Mouse (Mus musculus): ENCODE measurements around the gene Hoxa13.

The Hoxa13 gene

DNA sequence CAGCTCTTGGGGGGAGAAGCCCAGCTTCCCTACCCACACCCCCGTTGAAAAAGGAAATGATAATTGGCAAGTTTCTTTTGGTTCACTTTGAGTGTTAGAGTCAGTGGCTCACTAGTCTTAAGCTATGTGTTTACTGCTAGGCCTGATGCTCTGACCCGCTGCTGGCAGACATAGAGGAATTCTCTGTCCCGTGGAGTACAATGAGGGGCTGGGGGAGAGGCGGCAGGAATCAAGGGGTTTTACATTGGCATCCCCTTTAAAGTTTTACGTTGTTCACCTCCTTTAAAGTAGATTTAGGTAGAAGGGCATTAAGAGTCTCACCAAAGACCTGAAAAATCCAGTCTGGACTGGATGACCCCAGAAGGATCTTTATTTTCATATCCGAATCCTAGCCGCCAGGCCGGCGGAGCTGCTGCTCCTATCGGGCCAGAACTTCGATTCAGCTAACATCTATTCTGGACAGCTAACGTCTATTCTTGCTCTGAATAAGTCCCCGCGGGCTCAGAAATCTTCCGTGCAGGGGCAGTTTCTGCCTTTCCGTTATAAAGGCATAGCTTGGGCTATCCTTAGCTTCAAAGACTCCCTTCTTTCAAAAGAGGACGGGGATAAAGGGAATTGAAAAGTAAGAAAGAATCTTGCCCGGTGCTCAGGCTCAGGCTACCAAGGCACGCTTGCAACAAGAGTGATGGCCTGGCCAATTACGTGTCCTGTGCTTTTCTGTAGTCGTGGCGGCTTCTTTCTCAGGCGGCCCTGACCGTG is 8.5 kb downstream of the Hoxa13 start:
- peak in 1 of 2 experiments; percentile 56 for DNase-seq (ENCODE audit: low spot score in 2 of 2)

- DNase-seq (ENCODE audit: low spot score in 2 of 2), result peak in 1 of 2 experiments; percentile 46
These were observed 9.4 kb downstream of the Hoxa13 start for GRCm38 (mm10) chr6:52251177-52251879.

DNA sequence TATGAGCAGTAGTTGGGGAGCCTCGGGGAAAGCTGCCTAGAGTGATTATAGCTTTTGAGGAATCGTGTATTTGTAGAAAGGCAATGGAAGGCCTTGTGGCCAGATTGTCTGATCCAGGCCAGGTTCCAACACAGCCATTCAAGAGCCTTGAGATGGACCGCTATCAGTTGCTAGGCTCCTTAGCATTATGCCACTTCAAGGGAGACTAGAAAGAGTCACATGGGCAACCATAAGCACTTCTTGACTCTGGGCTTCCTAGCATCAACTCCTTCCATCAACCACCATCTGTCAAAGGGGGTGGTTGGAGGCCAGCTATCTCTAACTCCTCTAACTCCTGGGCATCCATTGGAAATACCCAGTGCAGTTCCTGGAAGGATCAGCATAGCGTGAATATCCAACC is 10.9 kb downstream of the Hoxa13 start:
- peak in 1 of 2 experiments; percentile 40 for DNase-seq (ENCODE audit: low spot score in 2 of 2)

GRCm38 (mm10) chr6:52249415-52249738 is 11.3 kb downstream of the Hoxa13 start:
- DNase-seq (ENCODE audit: low spot score in 2 of 2), result no peak

DNA sequence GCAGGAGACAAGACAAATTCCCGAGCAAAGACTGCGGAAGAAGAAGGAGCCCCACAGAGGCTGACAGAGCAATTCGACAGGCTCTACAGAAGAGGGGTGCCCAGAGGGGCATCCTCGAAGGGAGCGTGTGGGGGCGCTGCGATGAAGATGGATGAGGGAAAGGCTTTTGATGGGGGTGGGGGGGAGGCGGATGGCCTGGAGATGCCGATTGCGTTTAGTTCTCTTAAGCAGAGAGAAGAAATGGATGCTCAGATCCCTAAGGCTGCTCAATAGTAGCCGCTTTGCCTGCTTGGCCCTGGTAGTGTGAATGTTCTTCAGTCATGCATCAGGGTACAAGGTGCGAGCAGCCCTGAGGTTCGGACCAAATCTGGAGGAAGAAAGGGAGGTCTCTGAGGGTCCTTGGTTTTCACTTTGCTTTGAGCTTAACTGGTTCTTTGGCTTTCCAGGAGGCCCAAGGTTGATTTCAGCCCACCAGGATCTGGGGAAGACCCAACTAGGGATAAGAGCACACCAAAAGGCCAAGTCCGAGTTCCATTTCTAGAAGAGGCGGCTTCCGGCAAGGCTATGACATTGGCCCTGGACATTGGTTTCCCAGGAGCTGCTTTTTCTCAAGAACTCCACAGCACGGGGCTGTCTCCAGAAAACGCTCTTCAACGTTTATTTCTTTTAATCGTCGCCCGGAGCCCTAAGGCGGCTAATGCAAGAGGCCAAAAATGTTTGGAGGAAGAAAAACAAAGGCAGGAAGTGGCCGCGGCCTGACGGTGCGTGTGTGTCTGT is 11.9 kb downstream of the Hoxa13 start:
- DNase-seq (ENCODE audit: low spot score in 2 of 2), result peak in 1 of 2 experiments; percentile 59

GRCm38 (mm10) chr6:52247766-52248637 is 12.7 kb downstream of the Hoxa13 start:
- peak in 1 of 2 experiments; percentile 57 for DNase-seq (ENCODE audit: low spot score in 2 of 2)

- DNase-seq (ENCODE audit: low spot score in 2 of 2), result no peak
These were observed 13.8 kb downstream of the Hoxa13 start for GRCm38 (mm10) chr6:52246916-52247315.

GRCm38 (mm10) chr6:52246403-52246803 is 14.3 kb downstream of the Hoxa13 start:
- peak in 1 of 2 experiments; percentile 61 for DNase-seq (ENCODE audit: low spot score in 2 of 2)

DNA sequence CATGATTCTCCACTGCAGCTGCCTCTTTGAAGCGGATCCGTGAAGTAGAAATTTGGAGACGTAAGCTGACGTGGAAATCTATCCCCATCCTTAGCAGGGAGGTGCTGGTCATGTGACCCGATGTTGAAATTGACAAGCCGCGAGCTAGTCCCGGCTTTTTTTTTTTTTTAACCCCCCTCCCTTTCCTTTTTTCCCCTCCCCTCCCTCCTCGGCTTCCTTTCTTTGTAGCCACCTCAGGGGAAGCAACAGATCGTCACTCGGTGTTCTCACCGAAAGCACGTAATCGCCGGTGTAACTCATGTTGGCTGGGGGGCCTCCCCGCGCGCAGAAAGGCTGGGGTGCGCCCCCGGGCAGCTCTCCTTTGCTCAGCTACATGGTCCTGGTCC is 14.9 kb downstream of the Hoxa13 start, which contains the start of gene Hoxa11:
Gene Hoxa11, minus strand, starts transcription at position 54 of the 386 bp plus-strand sequence.
- DNase-seq (ENCODE audit: low spot score in 2 of 2), result peak in 1 of 2 experiments; percentile 63

DNA sequence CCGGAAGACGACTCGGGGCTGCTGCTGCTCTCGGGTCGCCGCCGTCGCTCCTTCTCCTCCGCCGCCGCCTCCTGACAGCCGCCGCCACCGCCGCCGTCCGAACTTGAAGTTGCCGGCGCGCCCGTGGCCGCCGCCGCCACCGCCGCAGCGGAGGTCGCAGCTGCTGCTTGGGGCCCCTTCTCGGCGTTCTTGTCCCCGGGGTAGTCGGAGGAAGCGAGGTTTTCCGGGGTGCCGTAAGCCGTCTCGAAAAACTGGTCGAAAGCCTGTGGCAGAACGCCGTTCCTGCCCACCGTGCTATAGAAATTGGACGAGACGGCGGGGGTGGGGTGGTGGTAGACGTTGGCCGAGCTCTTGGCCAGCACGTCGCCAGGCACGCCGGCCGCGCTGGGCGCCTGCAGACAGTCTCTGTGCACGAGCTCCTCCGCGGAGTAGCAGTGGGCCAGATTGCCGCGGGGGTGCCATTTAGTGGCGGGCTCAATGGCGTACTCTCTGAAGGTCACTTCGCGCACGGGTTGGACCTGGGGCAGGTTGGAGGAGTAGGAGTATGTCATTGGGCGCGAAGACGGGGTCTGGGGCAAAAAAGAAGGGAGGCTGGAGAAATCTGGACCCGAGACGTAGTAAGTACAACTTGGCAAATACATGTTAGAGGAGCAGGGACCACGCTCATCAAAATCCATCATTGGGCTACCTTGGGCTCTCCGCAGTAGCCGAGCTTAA is 15.5 kb downstream of the Hoxa13 start:
- peak in 1 of 2 experiments; percentile 60 for DNase-seq (ENCODE audit: low spot score in 2 of 2)

DNA sequence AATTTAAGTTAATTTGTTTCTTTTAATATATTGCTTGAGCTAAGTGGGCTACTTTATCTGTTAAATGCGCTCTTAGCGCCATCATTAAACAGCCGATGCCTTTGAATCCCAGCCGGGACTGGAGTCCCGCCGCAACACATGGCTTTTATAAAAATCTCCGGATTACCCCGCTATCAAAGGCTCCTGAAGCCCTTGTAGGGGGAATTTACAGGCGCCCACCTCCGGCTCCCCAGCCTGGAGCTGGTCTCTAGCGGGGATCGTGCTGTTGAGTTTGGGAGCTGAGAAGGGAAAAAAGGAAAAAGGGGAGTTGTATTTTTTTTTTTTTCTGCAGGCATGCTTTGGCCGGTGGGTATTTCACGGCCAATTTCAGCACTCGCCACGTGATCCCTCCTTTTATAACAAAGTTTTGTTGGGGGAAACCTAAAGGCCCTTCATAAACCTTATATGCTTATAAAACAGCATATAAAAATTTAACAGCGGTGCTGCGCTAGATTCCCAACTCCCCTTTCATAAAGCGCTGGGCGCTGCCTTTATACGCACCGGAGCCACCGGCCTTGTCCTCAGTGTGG is 16.1 kb downstream of the Hoxa13 start:
- peak in 1 of 2 experiments; percentile 49 for DNase-seq (ENCODE audit: low spot score in 2 of 2)

GRCm38 (mm10) chr6:52243681-52244121 is 17.0 kb downstream of the Hoxa13 start:
- DNase-seq (ENCODE audit: low spot score in 2 of 2), result peak in 1 of 2 experiments; percentile 59

DNA sequence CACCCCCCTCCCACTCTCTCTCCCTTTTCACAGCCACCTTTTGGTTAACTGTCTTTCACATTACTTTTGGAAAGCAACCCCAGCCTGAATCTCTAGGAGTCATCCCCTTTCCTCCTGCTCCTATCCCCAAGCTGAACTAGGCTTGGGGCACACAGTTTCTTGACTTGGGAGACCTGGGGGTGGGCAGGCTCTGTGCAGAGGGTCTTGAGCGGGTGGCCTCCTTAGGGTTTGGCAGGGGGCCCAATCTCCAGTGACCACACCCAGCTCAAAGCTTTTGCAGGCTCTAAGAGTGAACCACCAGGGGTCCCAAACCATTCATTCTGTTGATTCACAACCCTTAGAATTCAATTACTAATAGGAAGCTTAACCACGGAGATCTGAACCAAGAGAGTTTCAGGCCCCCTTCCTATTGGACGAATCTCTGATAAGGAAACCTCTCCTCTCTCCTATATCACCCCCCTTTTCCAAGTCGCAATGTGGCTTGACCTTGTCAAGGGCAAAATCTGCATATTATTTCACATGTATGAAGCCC is 17.8 kb downstream of the Hoxa13 start:
- DNase-seq (ENCODE audit: low spot score in 2 of 2), result peak in 1 of 2 experiments; percentile 58

DNA sequence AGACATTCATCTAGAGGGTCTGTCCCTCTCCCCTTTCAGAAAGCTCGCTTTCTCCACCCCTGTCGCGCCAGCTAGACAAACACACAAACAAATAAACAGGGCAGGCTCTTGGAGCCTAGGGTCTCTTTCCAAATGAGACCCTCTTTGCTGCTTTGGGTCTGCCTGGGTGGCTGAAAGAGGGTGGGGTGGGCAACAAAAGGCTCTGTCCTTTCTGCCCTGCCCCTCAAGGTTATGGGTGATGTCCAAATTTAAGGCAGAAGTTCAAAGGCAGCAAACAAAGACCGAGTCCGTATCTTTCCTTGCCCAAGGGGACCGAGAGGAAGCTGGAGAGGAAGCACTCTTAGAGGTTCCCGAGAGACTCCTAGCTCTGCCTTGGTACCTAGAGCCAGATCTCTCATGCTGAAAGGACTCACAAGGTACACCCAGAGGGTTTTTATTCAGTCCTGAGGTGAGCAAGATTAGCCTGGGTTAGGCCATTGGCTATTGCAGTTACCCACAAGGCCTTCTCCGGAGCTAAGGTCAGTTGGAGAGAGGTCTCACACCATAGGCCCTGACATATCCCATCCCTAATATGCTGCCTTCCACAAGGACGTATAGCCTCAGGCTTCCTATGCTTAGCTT is 19.6 kb downstream of the Hoxa13 start:
- DNase-seq (ENCODE audit: low spot score in 2 of 2), result peak in 1 of 2 experiments; percentile 54

DNA sequence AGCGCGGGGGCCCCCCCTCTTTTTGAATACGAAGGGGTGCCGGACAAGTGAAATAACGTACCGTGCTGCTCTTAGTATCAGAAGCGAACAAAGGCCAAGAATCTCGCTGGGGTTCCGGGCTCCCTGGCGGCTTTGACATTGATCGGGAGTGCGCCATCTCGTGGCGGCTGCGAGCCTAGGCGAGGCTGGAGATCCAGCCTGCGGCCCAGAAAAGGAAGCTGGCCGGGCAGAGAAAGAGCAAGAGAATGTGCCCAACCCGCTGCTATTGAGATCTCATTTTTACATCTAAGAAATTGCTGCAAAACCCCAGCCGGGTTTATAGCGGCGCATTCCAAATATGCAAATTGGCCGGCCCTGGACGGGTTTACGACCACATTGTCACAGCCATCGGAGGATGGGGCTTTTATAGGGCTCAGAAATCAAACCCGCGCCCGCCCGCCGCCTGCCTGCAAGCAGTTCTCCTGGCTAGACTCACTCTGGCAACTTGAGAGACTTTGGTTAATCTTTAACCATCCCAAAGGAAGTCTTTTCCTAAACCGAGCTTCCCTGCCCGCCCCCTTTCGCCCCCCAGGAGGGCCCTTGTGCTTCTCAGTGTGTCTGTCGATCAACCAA is 20.2 kb downstream of the Hoxa13 start, which contains the start of gene Hoxa10:
Gene Hoxa10, minus strand, starts transcription at position 466 of the 612 bp plus-strand sequence.
- peak; percentile 86 to 95 for DNase-seq (ENCODE audit: low spot score in 2 of 2)

- DNase-seq (ENCODE audit: low spot score in 2 of 2), result peak in 1 of 2 experiments; percentile 59
These were observed 20.9 kb downstream of the Hoxa13 start for GRCm38 (mm10) chr6:52239625-52240388.

DNA sequence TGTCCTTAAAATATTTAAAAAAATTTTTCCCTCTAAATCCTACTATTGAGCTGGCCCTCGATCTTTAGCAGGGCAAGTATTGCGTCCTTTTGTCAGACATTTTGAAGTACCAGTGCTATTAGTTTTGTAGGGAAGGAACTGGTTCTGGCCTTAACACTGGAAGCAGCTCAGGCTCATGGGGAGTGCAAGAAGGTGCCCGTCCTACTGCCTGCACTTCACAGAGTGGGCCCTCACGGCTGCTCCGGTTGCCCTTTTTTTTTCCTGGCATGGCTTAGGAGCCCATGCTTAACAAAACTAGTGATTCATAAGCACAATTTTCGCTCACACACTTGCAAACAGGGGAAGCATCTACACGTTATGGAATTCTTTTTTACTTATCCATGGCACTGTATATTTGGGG is 21.7 kb downstream of the Hoxa13 start:
- peak in 1 of 2 experiments; percentile 52 for DNase-seq (ENCODE audit: low spot score in 2 of 2)

- peak in 1 of 2 experiments; percentile 55 for DNase-seq (ENCODE audit: low spot score in 2 of 2)
These were observed 22.5 kb downstream of the Hoxa13 start for GRCm38 (mm10) chr6:52238155-52238545.
